Mouse (Mus musculus) bone marrow, adult 2 months (tissue): Measurements from ENCODE around the gene Rwdd3.

ENCODE experiments used
- CTCF ChIP-seq: fragments of 200-500 bp; IDR thresholded peaks from 2 replicates; pipeline ENCODE4 v1.5.1; 2011; ENCODE audit warnings: low read length, control low read depth; ENCODE audit not compliant: control insufficient read depth, insufficient read depth
- POLR2A ChIP-seq: fragments of 200-500 bp; IDR thresholded peaks from 2 replicates; pipeline ENCODE4 v1.6.1; 2011; ENCODE audit warnings: low read depth, mild to moderate bottlenecking, control low read depth, low read length, borderline replicate concordance; ENCODE audit not compliant: control insufficient read depth

- TF ChIP-seq POLR2A = no peak
- TF ChIP-seq CTCF = no peak
Measured at GRCm38 (mm10) chr3:121170631-121171030, 864 bp downstream of the Rwdd3 start.
